Mouse (Mus musculus): Measurements from ENCODE around the gene Ttc7.

Ttc7 gene

DNA sequence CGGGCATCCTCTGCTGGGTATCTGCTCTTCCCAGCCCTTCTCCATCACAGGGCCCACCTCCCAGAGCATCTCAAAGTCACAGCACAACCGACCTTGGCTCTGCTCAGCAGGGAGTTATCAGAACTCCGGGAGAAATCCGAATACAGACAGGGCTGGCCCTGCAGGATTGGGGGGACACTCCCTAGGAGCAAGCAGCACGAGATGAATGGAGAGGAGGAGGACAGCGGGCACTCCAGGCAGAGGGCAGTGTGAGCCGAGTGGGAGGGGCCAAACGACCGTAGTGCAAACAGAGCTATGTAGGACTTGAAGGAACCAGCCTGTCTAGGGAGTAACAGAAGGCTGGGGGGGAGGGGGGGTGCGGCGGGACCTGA lies 48.2 kb downstream of the Ttc7 start:
- in situ Hi-C loops (cut with MboI; ENCODE audit: unreplicated experiment in 2 of 2) = no loop called here

DNA sequence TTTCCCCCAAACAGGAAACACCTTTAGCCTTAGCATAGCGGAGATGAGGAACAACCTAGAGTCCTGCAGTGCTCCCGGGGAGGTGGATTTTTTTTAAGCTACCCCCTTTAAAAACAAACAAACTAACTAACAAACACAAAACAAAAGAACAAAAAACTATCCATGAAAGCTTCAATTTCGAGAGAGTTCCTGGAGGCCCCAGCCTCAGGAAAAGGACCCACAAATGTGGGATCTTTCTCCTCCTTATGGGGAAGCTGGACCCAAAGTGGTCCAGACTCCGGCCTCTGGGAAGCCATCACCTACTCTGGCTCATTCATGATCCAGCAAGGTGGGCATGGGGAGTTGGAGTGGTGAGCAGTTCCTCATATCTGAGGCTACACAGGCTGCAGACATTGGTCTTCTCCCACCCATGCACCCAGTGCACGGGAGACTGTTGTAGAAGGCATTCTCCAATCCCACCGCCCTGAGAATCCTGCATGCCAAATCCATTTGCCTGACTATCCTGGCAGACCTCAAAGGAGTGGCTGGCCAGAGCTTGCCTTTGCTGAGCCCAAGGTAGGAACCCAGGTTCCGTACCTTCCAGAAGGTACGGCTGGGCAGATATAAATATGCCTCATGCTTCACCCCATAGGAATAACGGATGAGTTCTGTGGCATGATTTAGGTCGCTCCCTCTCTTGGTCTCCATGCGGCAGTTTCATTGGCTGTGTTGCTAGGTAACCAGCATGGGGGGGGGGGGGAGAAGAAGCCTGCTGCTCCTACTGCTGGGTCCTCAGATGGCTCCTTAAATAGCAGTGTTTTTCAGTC lies 48.9 kb downstream of the Ttc7 start:
- in situ Hi-C loops (cut with MboI; ENCODE audit: unreplicated experiment in 2 of 2) = no loop called here

DNA sequence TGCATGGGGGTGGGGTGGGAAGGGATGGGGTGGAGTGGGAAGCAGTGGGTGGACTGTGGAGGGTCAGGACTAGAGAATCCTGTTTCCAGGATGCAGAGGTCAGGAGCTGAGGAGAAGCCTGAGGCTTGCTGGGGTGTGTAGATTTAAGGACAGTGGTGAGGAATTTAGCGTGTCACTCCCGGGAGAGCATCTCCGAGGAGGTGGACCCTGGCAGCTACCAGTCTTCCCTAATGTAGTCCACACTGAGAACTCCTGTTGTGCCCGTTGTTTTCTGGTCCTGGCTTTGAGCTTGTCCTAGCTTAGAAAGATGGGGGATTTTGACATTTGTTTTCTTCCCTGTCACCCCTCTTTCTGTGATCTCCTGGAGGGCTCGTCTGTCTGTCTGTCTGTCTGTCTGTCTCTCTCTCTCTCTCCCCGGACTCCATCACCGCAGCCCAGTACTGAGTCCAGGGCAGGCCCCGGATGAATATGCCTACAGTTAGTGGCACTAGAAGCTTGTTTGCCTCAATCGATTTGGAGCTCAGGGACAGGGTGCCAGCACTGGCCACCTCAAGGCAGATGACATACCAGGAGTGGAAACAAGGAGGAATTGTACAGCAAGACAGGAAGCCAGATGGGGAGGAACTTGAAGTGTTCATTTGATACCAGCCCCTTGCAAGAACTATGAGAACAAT lies 49.6 kb downstream of the Ttc7 start:
- in situ Hi-C loops (cut with MboI; ENCODE audit: unreplicated experiment in 2 of 2) = no loop called here

DNA sequence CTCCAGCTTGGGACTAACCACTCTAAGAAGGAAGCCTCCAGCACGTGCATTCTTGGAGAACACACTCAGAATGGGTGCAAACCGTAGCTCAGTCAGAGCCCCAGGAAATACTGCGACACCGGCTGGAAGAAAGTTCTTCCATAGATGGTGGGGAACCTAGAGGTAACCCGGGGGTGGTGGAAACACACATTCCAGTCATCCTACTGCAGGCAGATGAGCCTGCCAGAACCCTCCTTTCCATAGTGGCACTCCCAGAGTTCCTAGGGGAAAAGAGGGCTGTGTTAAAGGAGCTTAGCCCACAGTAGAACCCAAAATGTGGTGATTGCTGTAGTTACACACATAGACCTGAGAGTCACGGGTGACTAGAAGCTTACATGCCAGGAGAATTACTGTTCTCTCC lies 50.2 kb downstream of the Ttc7 start:
- in situ Hi-C loops (cut with MboI; ENCODE audit: unreplicated experiment in 2 of 2) = no loop called here

DNA sequence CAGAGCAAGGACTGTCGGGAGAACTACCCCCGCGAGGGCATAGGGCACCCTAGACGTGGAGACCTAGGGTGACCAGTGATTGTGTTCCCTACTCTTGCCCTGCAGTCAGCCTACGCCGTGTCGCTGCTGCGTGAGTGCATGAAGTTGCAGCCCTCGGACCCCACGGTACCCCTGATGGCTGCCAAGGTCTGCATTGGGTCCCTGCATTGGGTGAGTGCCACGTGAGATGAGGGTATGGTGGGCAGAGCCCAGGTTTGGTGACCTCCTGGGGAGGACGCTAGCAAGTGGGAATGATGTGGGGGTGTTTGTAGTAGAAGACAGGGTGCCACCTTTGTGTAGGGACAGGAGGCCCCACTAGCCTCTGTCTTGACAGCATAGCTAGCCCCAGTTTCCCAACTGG lies 51.5 kb downstream of the Ttc7 start:
- in situ Hi-C loops (cut with MboI; ENCODE audit: unreplicated experiment in 2 of 2) = no loop called here

DNA sequence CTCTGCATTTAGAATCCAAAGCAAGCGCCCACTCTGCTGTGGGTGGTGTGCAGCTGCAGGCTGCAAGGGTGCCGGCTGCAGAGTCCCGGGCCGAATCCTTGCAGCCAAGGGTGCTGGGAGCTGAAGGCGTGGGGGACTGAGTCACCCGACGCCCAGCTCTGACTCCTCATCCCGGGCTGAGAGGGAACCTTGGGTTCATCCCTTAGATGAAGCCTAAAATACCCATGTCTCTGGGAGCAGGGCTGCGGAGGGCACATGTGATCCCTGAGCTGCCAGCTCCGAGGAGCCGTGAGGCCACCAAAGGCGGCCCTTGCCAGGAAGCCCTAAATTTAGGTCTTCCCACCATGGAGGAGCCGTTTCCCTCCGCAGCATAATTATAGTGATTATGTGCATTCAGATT lies 52.5 kb downstream of the Ttc7 start:
- in situ Hi-C loops (cut with MboI; ENCODE audit: unreplicated experiment in 2 of 2) = no loop called here

DNA sequence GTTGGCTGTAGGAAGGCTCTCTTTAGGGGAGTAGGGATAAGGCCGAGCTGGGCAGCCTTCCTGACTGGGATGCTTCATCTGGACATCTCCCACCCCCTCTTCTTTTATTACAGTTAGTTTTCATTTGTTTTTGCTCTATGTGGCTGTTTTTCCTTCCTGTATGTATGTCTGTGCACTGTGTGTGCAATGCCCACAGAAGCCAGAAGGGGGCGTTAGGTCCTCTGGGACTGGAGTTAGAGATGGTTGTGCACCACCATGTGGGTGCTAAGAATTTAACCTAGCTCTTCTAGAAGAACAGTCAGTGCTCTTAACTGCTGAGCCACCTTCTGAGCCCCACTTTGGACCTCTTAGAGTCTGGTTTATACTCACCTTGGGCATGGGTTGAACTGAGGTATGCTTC lies 53.0 kb downstream of the Ttc7 start:
- in situ Hi-C loops (cut with MboI; ENCODE audit: unreplicated experiment in 2 of 2) = no loop called here

DNA sequence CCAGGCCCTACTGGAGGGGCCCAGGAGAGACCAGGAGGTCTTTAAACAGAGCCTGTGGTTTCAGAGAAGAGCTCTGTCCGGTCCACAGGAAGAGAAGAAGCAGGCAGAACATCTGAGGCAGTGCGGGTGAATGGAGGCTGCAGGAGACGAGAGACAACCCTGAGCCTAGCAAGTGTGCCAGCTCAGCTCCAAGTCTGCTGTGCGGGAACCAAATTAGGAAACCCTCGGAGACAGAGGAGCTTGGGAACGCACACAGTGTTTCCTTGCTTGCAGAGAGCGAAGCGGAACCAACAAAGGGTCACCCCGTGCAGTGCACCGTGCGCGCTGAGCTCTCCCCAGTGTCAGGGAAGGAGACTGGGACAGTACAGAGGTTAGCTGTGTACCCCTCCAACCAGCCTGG lies 54.2 kb downstream of the Ttc7 start:
- in situ Hi-C loops (cut with MboI; ENCODE audit: unreplicated experiment in 2 of 2) = no loop called here

- in situ Hi-C loops (cut with MboI; ENCODE audit: unreplicated experiment in 2 of 2) = no loop called here
Measured at GRCm38 (mm10) chr17:87337683-87338082, 55.0 kb downstream of the Ttc7 start.

DNA sequence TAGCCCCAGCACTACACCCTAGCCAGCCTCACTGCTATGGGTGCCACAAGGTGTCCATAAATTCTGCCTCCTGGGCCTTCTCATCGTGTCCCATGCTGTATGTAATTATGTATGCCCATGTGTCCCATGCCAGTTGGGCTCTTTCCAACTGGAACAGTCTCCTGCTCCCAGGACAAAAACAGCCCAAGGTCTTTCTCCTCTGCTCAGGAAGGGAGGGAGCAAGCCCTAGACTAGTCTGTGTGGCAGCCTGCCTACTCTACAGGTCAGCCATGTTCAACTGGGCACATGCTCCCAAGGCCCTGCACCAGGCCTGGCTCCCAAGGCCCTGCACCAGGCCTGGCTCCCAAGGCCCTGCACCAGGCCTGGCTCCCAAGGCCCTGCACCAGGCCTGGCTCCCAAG lies 56.4 kb downstream of the Ttc7 start:
- in situ Hi-C loops (cut with MboI; ENCODE audit: unreplicated experiment in 2 of 2) = no loop called here

- in situ Hi-C loops (cut with MboI; ENCODE audit: unreplicated experiment in 2 of 2) = no loop called here
Measured at GRCm38 (mm10) chr17:87343060-87343703, 60.5 kb downstream of the Ttc7 start.

DNA sequence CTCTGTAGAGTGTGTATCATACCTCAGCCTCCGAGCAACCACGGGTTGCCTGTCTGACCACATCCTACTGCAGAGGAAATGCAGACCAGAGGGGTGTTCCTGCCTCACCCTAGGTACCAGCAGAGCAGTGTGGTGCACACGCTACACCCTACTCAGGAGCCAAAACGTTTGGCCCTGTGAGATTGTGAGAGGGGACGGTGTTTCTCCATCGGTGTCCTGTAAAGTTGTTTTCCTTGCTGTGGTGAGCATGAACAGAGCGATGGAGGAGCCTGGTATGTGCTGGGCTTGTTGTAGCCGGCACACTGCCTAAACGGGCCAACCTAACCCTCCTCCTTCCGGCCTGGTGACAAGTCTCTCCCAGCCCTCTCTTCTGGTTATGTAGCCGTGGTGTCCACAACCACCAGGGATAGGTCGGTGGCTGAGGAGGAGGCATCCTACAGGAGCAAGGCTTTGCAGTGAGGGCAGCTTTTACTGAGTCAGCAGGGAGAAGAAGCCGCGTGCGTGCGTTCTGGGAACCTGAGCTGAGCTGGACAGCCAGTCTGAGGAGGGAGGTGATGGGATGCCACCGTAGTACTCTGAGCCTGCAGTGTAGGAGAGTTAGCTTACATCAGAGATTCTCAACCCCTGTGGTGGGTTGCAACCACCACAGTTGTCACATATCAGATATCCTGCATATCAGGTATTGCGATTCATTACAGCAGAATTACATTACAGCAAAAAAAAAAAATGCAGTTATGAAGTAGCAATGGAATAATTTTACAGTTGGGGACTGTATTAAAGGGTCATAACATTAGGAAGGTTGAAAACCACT lies 62.0 kb downstream of the Ttc7 start:
- in situ Hi-C loops (cut with MboI; ENCODE audit: unreplicated experiment in 2 of 2) = no loop called here

GRCm38 (mm10) chr17:87345252-87345593 lies 62.5 kb downstream of the Ttc7 start:
- in situ Hi-C loops (cut with MboI; ENCODE audit: unreplicated experiment in 2 of 2) = no loop called here

DNA sequence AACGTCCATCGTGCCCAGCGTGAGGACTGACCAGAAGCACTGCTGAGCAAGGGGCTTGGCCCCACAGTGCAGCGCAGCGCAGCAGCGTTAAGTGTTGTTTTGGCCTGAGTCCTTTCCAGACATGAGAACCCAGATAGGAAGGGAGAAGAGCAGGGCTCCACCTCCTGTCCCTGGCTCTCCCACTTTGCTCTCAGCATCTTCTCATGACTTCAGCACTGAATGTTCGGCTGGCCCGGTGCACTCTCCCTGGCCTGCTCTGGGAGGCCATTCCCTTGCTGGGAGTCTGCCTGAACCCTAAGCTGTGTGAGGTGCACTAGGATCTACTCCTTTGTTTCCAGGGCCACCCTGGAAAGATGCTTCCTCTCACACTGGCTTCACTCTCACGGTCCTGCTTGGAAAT lies 65.7 kb downstream of the Ttc7 start:
- in situ Hi-C loops (cut with MboI; ENCODE audit: unreplicated experiment in 2 of 2) = no loop called here

GRCm38 (mm10) chr17:87349069-87349468 lies 66.4 kb downstream of the Ttc7 start:
- in situ Hi-C loops (cut with MboI; ENCODE audit: unreplicated experiment in 2 of 2) = no loop called here

- in situ Hi-C loops (cut with MboI; ENCODE audit: unreplicated experiment in 2 of 2) = no loop called here
Measured at GRCm38 (mm10) chr17:87349575-87349974, 66.9 kb downstream of the Ttc7 start.

GRCm38 (mm10) chr17:87350471-87351240 lies 68.0 kb downstream of the Ttc7 start:
- in situ Hi-C loops (cut with MboI; ENCODE audit: unreplicated experiment in 2 of 2) = no loop called here

DNA sequence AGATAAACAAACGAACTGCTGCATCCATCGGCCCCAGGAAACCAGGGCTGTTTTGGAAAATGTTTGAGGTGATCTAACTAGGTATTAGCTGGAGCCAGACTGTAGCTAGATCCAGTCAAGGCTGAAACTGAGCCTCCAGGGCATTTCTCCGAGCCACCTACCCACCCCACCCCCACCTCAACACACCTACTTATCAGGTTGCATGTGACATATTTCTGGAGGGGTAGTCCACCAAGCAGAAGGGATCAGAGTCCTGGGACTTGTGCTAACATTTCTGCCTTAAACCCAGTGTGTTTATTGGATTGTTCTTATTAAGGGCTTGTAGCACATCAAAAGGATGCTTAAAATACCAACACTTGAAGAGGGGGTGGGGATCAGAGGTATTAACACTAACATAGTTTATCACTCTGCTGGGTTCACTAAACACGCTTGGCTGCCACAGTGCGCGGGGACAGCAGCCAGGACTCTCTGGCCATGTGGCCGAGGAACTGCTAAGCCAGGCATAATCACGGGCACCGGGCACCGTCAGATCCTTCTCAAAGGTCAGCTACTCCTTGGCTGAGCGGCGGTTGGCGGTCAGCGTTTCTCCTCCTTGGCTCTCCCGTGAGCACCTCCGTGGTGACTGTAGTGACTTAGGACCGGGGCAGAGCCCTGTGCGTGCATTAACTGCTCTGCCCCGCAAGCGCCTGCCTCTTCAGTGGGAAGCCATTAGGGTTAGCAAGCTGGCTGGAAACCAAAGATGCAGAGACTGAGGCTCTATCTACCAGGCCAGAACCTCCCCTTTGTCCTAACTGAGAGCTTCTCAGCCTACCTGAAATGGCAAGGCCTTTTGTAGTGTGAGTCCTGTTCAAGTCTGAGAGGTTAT lies 68.8 kb downstream of the Ttc7 start:
- in situ Hi-C loops (cut with MboI; ENCODE audit: unreplicated experiment in 2 of 2) = no loop called here

GRCm38 (mm10) chr17:87352106-87352897 lies 69.6 kb downstream of the Ttc7 start:
- in situ Hi-C loops (cut with MboI; ENCODE audit: unreplicated experiment in 2 of 2) = no loop called here
